Mouse (Mus musculus) CD4-positive, CD25-positive, alpha-beta regulatory T cell (primary cell): ENCODE data around the gene Kif14. TPM values are rescaled to one million over a fixed set of nuclear protein-coding genes. Genes with fewer than 3 reads are reported as not detected.

Source experiments
- polyA plus RNA-seq: library from polyadenylated mRNA; unstranded; fragments of 100-300 nt; shearing (Covaris generic); gene quantifications from one replicate; pipeline ENCODE4 v1.2.1, GENCODE M21; 2017

The Kif14 gene
- 0.32 TPM for polyA plus RNA-seq

DNA sequence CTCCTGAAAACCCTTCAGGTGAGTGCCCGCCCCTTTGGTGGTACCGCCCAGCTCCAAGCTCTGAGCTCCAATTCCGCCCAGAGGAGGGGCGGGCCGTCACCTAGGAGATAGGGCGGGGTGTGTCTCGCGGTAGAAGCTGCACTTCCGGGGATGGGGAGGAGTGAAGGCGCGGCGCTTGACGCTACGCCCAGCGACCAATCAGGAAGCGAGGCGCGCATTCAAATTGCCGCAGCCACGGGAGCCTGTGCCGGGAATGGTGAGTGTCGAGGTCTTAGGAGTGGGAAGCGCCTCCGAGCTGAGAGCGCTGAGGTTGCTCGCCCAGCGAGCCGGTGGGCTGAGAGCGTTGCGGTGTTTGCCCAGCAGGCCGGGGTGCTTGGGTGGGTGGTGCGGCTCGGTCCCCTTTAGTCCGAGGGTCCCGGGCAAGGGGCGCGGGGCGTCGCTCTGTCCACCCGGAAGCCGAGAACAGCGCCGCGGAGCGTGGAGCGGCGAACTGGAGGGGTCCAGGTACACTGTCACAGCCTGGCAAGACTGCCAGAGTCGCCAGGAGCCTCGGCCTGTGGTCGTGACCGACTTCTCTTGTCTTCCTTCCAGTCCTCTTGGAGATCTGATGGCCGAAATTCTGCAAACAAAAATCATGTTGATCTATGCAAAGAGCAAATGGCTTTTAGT is at the start of gene Kif14:
TSS of gene Kif14 (plus strand) at position 201 of the 669 bp plus-strand sequence.

Other genes with a start within 250 kb of the Kif14 start
- not detected for gene Inava, start 232.1 kb upstream of the Kif14 start, polyA plus RNA-seq
- 0.18 TPM for gene Gpr25, start 205.5 kb upstream of the Kif14 start, polyA plus RNA-seq
- 12.5 TPM for gene Camsap2, start 120.2 kb upstream of the Kif14 start, polyA plus RNA-seq
- 18.5 TPM for gene Ddx59, start 51.1 kb upstream of the Kif14 start, polyA plus RNA-seq
- gene Zfp281, start 158.6 kb downstream of the Kif14 start, polyA plus RNA-seq = 76.1 TPM